Mouse (Mus musculus) intestine, postnatal 0 days (tissue): ENCODE results near the gene Insrr. TPM values are rescaled to one million over a fixed set of nuclear protein-coding genes. Genes with fewer than 3 reads are reported as not detected.

ENCODE experiments used
- ATAC-seq: fragments of 200-750 bp; cut with Nextera tagmentation; 2 replicates; pipeline ENCODE4 v1.8.0; 2017; ENCODE audit warnings: mild to moderate bottlenecking, moderate TSS enrichment, moderate library complexity
- H3K27ac ChIP-seq: fragments of 300-500 bp; sonication (generic); 2 replicates; pipeline ENCODE4 v1.5.1; 2014; ENCODE audit warnings: mild to moderate bottlenecking, low read depth, low read length, moderate library complexity
- H3K27me3 ChIP-seq: fragments of 300-500 bp; sonication (generic); replicated peaks from 2 replicates; pipeline ENCODE4 v1.6.1; 2014; ENCODE audit warnings: low read length, mixed read lengths; ENCODE audit not compliant: control insufficient read depth, insufficient read depth
- H3K36me3 ChIP-seq: fragments of 300-500 bp; sonication (generic); 2 replicates; pipeline ENCODE4 v1.6.1; 2014; ENCODE audit warnings: mild to moderate bottlenecking, moderate library complexity; ENCODE audit not compliant: control insufficient read depth, insufficient read depth
- H3K4me1 ChIP-seq: fragments of 300-500 bp; sonication (generic); replicated peaks from 2 replicates; pipeline ENCODE4 v1.6.1; 2014; ENCODE audit warnings: antibody characterized with exemption, low read length, mixed read lengths; ENCODE audit not compliant: control insufficient read depth, insufficient read depth
- H3K4me2 ChIP-seq: fragments of 300-500 bp; sonication (generic); replicated peaks from 2 replicates; pipeline ENCODE4 v1.6.1; 2014; ENCODE audit warnings: low read depth, mild to moderate bottlenecking, moderate library complexity
- H3K4me3 ChIP-seq: fragments of 300-500 bp; sonication (generic); 2 replicates; pipeline ENCODE4 v1.5.1; 2014; ENCODE audit warnings: low read depth, low read length
- H3K9ac ChIP-seq: fragments of 300-500 bp; sonication (generic); 2 replicates; pipeline ENCODE4 v1.6.1; 2014; ENCODE audit warnings: mild to moderate bottlenecking, low read depth, low read length
- H3K9me3 ChIP-seq: fragments of 300-500 bp; sonication (generic); 2 replicates; pipeline ENCODE4 v1.6.1; 2016; ENCODE audit warnings: mixed run types; ENCODE audit not compliant: control insufficient read depth
- CTCF ChIP-seq: sonication (generic); IDR thresholded peaks from 2 replicates; pipeline ENCODE4 v1.5.1; 2016; ENCODE audit warnings: low read depth, mild to moderate bottlenecking, control low read depth, antibody characterized with exemption, moderate library complexity
- WGBS: fragments of 180-500 bp; shearing (Covaris S2); extraction: QIAGEN DNeasy Blood & Tissue Kit; methylation state at CpG from one replicate; pipeline ENCODE4 v1.1.7; 2014; 5-methylcytosine and 5-hydroxymethylcytosine counted together
- polyA plus RNA-seq: library from polyadenylated mRNA; unstranded; fragments of >200 nt; fragmentation: Nextera tagmentation; extraction: Ambion mirVana; gene quantifications from 2 replicates; pipeline ENCODE4 v1.2.1, GENCODE M21; 2015

Insrr gene
- polyA plus RNA-seq, 1 experiment from 2014 or later: 0.05 TPM

DNA sequence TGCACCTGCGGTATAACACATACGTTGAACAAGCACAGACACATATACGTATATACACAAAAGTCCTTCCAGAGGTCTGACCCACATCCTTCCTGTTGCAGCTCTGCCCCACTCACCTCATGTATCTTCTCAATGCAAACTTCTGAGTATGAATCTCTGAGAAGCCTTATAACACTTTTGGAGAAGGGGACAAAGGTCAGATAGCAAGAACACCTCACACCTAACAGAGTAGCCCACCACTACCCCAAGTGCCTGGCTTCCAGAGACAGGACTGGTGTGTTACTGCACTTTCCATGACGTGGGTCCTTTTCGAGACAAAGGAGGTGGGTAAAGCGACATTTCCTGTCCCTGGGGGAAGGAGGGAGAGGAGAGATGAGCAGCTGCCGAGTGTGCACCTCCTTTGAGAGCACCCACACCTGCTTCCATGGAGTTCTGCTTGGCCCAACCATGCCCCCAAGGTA is 49.9 kb downstream of the Insrr start, which contains the start of gene Sh2d2a:
Gene Sh2d2a, plus strand, starts transcription at position 106 of the 461 bp plus-strand sequence.
- ATAC-seq: no peak
- no peaks in the 10 kb centered on the region for H3K27me3 ChIP-seq
- H3K36me3 ChIP-seq: no peaks in the 10 kb centered on the region
- no peak within 1 kb of the TSS for H3K9ac ChIP-seq
- no peaks in the 10 kb centered on the region for H3K9me3 ChIP-seq
- no peaks in the 10 kb centered on the region for H3K4me1 ChIP-seq
- TF ChIP-seq CTCF: no peak
- H3K4me2 ChIP-seq: no peak within 1 kb of the TSS
- H3K27ac ChIP-seq: no peak within 1 kb of the TSS
- 60% methylated on average over 7 of the region's 7 CpGs for WGBS
- no peak within 1 kb of the TSS for H3K4me3 ChIP-seq

DNA sequence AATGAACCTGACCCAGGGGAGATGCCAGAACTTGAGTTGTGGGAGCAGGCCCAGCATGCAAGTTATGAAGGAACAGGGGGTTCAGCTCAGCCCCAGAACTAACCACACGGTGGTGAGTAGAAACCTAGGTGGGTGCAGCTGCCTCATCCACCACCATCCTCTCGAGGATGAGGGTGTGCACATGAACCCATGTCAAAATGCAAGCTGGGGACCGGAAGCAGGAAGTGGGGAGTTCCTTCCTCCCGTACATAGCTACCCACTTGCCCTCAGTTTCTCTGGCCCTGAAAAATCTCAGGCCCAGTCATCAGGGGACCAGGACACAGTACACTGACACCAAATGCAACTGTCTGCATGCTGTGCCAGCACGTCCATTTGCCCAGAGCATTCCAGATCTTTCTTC is 50.9 kb downstream of the Insrr start:
- no peak overlapping the region for H3K4me2 ChIP-seq
- ATAC-seq: no peak
- 84% methylated on average over 5 of the region's 5 CpGs for WGBS
- H3K4me1 ChIP-seq: no peaks in the 10 kb centered on the region
- H3K4me3 ChIP-seq: no peak overlapping the region
- no peaks in the 10 kb centered on the region for H3K9me3 ChIP-seq
- TF ChIP-seq CTCF: no peak
- H3K27me3 ChIP-seq: no peaks in the 10 kb centered on the region
- H3K36me3 ChIP-seq: no peaks in the 10 kb centered on the region
- H3K27ac ChIP-seq: no peak overlapping the region
- H3K9ac ChIP-seq: no peak overlapping the region

DNA sequence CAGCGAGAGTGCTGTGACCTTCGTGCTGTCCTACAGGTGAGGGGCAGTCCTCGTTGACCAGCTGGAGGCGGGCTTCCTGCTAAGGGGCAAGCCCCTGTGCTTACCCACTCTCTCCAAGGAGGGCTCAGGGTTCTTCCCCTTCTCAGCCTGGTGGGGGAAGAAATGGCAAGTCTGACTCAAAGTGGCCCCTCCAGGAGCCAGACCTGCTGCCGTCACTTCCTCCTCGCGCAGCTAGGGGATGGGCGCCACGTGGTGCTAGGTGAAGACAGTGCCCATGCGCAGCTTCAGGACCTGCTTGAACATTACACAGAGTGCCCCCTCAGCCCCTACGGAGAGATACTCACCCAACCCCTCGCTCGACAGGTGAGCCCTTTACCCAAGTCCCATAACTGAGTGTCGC is 52.4 kb downstream of the Insrr start:
- Histone ChIP-seq H3K4me2 (no peak overlapping the region), H3K36me3 (no peaks in the 10 kb centered on the region), H3K27me3 (no peaks in the 10 kb centered on the region), H3K9ac (no peak overlapping the region), H3K9me3 (no peaks in the 10 kb centered on the region), H3K4me1 (no peaks in the 10 kb centered on the region), H3K4me3 (no peak overlapping the region), H3K27ac (no peak overlapping the region)
- no peak for ATAC-seq
- WGBS: 79% methylated on average over 14 of the region's 14 CpGs
- TF ChIP-seq CTCF: no peak

DNA sequence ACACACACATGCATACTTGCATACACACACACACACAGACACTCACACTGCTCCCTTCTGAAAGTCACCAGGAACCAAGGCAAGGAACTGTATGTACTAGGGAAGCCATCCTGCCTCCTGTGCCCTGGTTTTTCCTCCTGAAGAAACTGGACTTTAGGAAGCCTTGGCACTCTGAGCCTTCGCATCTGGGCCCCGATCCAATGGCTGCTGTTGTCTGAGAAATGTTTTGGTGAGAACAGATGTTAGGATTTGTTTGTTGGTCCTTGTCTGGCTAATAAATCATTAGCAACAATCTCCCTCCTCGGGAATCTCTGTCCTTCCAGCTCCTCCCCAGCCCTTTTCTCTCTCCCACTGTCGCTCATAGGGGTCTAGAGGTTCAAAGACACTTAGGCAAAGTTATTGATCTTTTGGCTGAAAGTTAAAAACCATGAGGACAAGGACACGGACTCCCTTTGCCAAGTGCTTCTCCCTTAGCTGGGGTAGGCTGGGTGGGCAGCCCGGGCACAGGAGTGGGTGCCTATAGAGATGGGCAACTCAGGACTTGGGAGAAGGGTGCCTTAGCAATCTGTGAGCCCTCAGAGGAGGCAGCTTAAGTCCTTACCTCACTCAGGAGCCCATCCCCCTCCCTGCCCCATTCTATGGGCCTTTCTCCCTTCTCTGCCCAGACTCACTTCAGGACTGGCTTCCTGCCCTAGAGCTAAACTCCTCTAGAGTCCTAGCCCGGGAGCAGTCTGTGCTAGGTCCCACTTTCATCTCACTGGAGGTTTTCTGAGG is 58.2 kb downstream of the Insrr start:
- no peak for ATAC-seq
- Histone ChIP-seq H3K9ac (no peak overlapping the region), H3K36me3 (peaks cover 33% of the 10 kb centered on the region), H3K27me3 (no peaks in the 10 kb centered on the region), H3K4me1 (no peaks in the 10 kb centered on the region), H3K27ac (0 out of 2 replicates have a peak overlapping the region, but pooled peaks have one; percentile 30), H3K9me3 (no peaks in the 10 kb centered on the region), H3K4me2 (no peak overlapping the region), H3K4me3 (no peak overlapping the region)
- 38% methylated on average over 7 of the region's 7 CpGs for WGBS
- TF ChIP-seq CTCF: no peak

DNA sequence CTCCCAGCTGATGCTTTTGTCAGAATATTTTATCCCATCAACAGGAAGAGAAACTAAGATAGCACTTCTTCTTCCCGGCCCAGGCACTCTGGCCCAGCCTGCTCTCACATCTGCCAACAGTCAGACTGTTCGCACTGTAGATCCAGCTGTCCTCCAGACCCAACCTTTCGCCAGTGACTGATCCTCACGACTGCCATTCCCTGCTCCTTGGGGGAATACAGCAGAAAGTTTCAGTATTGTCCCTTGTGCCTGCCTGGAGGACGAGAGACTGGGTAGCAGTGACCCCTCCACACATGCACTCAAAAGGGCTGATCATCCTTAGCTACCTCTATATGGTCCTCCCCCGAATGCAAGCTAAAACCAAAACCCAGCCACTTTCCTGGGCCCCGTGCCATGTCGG is 59.2 kb downstream of the Insrr start:
- Histone ChIP-seq H3K27me3 (no peaks in the 10 kb centered on the region), H3K9ac (no peak overlapping the region), H3K4me3 (no peak overlapping the region), H3K4me1 (no peaks in the 10 kb centered on the region), H3K4me2 (no peak overlapping the region), H3K36me3 (peaks cover 33% of the 10 kb centered on the region), H3K27ac (no peak overlapping the region), H3K9me3 (no peaks in the 10 kb centered on the region)
- no peak for TF ChIP-seq CTCF
- no peak for ATAC-seq
- 79% methylated on average over 8 of the region's 8 CpGs for WGBS

DNA sequence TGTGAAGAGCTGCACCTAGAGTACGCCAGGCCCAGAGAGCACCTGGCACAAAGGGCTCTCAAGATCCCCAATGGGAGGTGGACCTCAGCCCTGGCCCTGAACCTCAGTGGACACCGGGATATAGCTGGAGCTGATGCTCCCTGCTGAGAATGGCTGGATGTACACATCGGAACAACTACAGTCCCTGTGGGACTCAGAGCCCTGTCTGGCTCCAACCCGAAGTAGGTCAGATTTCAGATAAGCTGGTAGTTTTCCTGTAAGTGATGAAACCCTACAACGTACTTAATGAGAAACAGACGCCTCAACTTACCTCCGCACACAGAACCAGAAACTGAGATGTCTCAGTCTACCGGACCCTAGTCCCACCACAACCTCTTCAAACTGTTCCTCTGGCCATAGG is 60.9 kb downstream of the Insrr start:
- WGBS: 93% methylated on average over 8 of the region's 8 CpGs
- Histone ChIP-seq H3K36me3 (peaks cover 49% of the 10 kb centered on the region), H3K9ac (no peak overlapping the region), H3K27me3 (no peaks in the 10 kb centered on the region), H3K4me1 (no peaks in the 10 kb centered on the region), H3K9me3 (no peaks in the 10 kb centered on the region), H3K27ac (no peak overlapping the region), H3K4me3 (no peak overlapping the region), H3K4me2 (no peak overlapping the region)
- ATAC-seq: no peak
- no peak for TF ChIP-seq CTCF
